Mouse (Mus musculus) C2C12 (cell line): ENCODE measurements around the gene Il1rn.

Experiments used
- CTCF ChIP-seq: IDR thresholded peaks from one replicate; pipeline ENCODE4 v1.5.1; 2011; ENCODE audit not compliant: control insufficient read depth, insufficient read depth, insufficient read length
- MAX ChIP-seq: IDR thresholded peaks from one replicate; pipeline ENCODE4 v1.6.1; 2011; ENCODE audit warnings: mild to moderate bottlenecking, control low read depth
- MYOD1 ChIP-seq: IDR thresholded peaks from one replicate; pipeline ENCODE4 v1.6.1; 2011; ENCODE audit warnings: low read depth; ENCODE audit not compliant: control insufficient read depth, insufficient read length
- MYOG ChIP-seq: IDR thresholded peaks from one replicate; pipeline ENCODE4 v1.6.1; 2011; ENCODE audit not compliant: control insufficient read depth, insufficient read length; ENCODE audit errors: extremely low read depth
- USF1 ChIP-seq: IDR thresholded peaks from one replicate; pipeline ENCODE4 v1.6.1; 2011; ENCODE audit warnings: low read depth, mild to moderate bottlenecking, control low read depth, moderate library complexity

DNA sequence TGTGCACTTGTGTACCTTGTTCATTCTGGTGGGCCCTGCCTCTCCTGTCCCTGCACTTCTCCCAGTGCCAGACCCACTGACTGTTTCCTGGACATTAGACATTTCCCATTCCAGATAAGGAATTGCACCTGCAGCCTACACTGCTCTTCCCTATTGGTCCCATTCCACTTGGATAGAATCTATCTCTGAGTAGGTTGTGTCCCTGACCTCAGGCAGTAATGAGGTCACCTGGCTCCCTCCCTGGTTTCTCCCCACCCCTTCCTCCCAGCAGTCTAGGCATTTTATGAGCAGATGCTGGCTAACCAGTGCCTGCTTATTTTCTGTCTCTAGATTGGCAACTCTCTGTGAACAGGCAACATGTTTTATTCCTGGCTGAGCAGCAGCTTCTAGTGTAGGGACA lies 47.7 kb downstream of the Il1rn start:
- no peak for TF ChIP-seq CTCF
- TF ChIP-seq USF1, result no peak
- no peak for TF ChIP-seq MYOD1
- no peak for TF ChIP-seq MAX
- TF ChIP-seq MYOG, result no peak
